Mouse (Mus musculus) liver, embryonic 14.5 days (tissue): ENCODE measurements at regions not wholly inside any gene's neighbourhood (a gene's known extent, or its start where the extent isn't known, plus 50 kb on each side); places are given as distances from the start of the nearest gene placed in this dataset.

Experiments used
- CTCF ChIP-seq: IDR thresholded peaks from 2 replicates; pipeline ENCODE4 v1.5.1; 2016; ENCODE audit warnings: antibody characterized with exemption, low read depth, control low read depth
- EP300 ChIP-seq: IDR thresholded peaks from 2 replicates; pipeline ENCODE4 v1.6.1; 2016; ENCODE audit warnings: antibody characterized with exemption, low read depth

GRCm38 (mm10) chr11:55890161-55890560, 150.6 kb downstream of the Nmur2 start:
- no peak for TF ChIP-seq CTCF
- no peak for TF ChIP-seq EP300
